Mouse (Mus musculus) lung, embryonic 16.5 days (tissue): ENCODE measurements around the gene Rasa2. TPM values are rescaled to one million over a fixed set of nuclear protein-coding genes. Genes with fewer than 3 reads are reported as not detected.
"Not testable (repeated sequence)": the region's sequence is repeated elsewhere in the genome, so short reads cannot be mapped to it uniquely, and the experiment has no call there.

ENCODE experiments used
- ATAC-seq: fragments of 200-750 bp; cut with Nextera tagmentation; 2 replicates; pipeline ENCODE4 v1.8.0; 2017; ENCODE audit warnings: low read depth, mild to moderate bottlenecking, moderate library complexity
- H3K27ac ChIP-seq: fragments of 300-500 bp; sonication (generic); 2 replicates; pipeline ENCODE4 v1.5.1; 2014; ENCODE audit warnings: mild to moderate bottlenecking, control low read depth, low read length
- H3K27me3 ChIP-seq: fragments of 300-500 bp; sonication (generic); 2 replicates; pipeline ENCODE4 v1.6.1; 2014; ENCODE audit warnings: low read depth, low read length, mixed read lengths; ENCODE audit not compliant: control insufficient read depth, insufficient read depth
- H3K36me3 ChIP-seq: fragments of 300-500 bp; sonication (generic); 2 replicates; pipeline ENCODE4 v1.6.1; 2014; ENCODE audit warnings: low read length; ENCODE audit not compliant: control insufficient read depth, insufficient read depth
- H3K4me1 ChIP-seq: fragments of 300-500 bp; sonication (generic); replicated peaks from 2 replicates; pipeline ENCODE4 v1.6.1; 2014; ENCODE audit warnings: low read length, mixed read lengths; ENCODE audit not compliant: control insufficient read depth, insufficient read depth
- H3K4me2 ChIP-seq: fragments of 300-500 bp; sonication (generic); 2 replicates; pipeline ENCODE4 v1.6.1; 2014; ENCODE audit warnings: low read depth, low read length, control low read depth
- H3K4me3 ChIP-seq: fragments of 300-500 bp; sonication (generic); 2 replicates; pipeline ENCODE4 v1.5.1; 2014; ENCODE audit warnings: mild to moderate bottlenecking, low read length, control low read depth
- H3K9ac ChIP-seq: fragments of 300-500 bp; sonication (generic); 2 replicates; pipeline ENCODE4 v1.6.1; 2014; ENCODE audit warnings: low read length, control low read depth
- H3K9me3 ChIP-seq: fragments of 300-500 bp; sonication (generic); 2 replicates; pipeline ENCODE4 v1.6.1; 2016; ENCODE audit warnings: low read length; ENCODE audit not compliant: control insufficient read depth
- WGBS: fragments of 180-500 bp; shearing (Covaris S2); extraction: QIAGEN DNeasy Blood & Tissue Kit; methylation state at CpG from one replicate; pipeline ENCODE4 v1.1.7; 2014; 5-methylcytosine and 5-hydroxymethylcytosine counted together
- polyA plus RNA-seq: library from polyadenylated mRNA; unstranded; fragments of >200 nt; fragmentation: Nextera tagmentation; extraction: Ambion mirVana; gene quantifications from 2 replicates; pipeline ENCODE4 v1.2.1, GENCODE M21; 2015

Gene Rasa2
- polyA plus RNA-seq: 15.3 and 18.9 TPM in 2 replicates

DNA sequence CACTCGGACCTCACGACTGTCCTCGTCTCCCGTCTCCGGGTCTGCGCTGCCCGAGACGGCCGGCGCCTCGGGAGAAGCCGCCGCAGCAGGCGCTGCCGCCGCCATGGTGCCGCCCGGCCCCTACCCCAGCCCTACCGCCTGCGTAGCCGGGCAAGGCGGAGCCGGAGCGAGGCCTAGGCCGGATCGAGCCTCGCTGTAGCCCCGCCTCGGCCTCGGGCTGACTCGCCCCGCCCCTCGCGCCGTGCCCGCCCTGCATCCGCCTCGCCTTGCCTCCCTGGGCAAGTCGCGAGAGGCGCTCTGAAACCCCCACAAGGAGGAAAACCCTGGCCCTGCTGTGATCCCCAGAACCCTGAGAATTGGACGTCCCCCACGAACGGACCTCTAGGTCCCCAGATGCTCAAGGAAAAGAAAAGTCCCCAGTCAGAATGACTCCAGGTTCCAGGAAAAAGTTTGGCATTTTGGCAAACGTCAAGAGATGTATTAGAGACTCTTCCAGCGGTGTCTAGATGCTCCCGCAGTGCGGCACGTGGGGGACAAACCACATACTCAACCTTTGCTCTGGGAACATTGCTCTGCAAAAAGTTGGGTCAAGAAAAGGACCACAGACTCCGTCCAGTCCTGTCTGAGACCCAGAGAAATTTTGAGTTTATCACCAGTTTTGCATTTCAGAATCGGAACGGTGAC, at the start of gene Rasa2:
Gene Rasa2 (minus strand): TSS at position 229 of the 684 bp plus-strand sequence.
- peak within 1 kb of the TSS; percentile 93 for H3K4me3 ChIP-seq
- H3K36me3 ChIP-seq: no peaks in the 10 kb centered on the region
- H3K9me3 ChIP-seq: no peaks in the 10 kb centered on the region
- H3K4me1 ChIP-seq: peaks cover 12% of the 10 kb centered on the region
- H3K27me3 ChIP-seq: no peaks in the 10 kb centered on the region
- H3K9ac ChIP-seq: peak within 1 kb of the TSS; percentile 97
- H3K27ac ChIP-seq: peak within 1 kb of the TSS; percentile 98
- ATAC-seq: peak; percentile 99
- WGBS: 2% methylated on average over 46 of the region's 52 CpGs
- H3K4me2 ChIP-seq: peak within 1 kb of the TSS; percentile 85

DNA sequence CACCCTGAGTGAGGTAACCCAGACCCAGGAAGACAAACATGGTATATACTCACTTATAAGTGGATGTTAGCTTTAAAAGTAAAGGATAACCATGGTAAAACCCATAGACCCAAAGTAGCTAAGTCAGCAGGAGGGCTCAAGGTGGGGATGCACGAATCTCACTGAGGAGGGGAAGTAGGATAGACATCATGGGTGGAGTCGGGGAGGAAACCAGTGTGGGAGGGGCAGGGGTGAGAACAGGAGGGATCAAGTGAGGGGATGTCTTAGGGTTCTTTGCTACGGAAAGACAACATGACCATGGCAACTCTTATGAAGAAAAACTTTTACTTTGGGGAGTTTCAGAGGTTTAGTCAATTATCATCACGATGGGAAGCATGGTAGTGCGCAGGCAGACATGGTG, 47.2 kb upstream of the Rasa2 start:
- H3K27ac ChIP-seq: no peak overlapping the region
- WGBS: 77% methylated on average over 5 of the region's 5 CpGs
- no peak for ATAC-seq
- H3K4me2 ChIP-seq: no peak overlapping the region
- no peak overlapping the region for H3K4me3 ChIP-seq
- H3K9ac ChIP-seq: no peak overlapping the region
- 0 out of 2 replicates have a peak, but pooled peaks cover under 1% of the 10 kb centered on the region for H3K36me3 ChIP-seq
- H3K4me1 ChIP-seq: no peaks in the 10 kb centered on the region
- no peaks in the 10 kb centered on the region for H3K9me3 ChIP-seq
- H3K27me3 ChIP-seq: no peaks in the 10 kb centered on the region

DNA sequence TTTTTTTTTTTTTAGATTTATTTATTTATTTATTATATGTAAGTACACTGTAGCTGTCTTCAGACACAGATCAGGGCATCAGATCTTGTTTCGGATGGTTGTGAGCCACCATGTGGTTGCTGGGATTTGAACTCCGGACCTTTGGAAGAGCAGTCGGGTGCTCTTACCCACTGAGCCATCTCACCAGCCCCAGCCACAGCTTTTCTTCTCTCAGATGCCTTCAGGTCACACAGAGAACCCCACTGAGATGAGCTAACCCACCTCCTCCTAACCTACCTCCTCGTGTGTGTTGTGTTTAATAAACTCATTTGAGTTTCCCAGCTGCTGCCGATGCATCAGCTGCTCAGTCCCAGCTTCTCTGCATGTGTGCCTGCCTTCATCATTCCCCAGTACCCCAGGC, 46.3 kb upstream of the Rasa2 start:
- WGBS: 80% methylated on average over 5 of the region's 5 CpGs
- H3K36me3 ChIP-seq, H3K4me3 ChIP-seq, H3K9ac ChIP-seq, H3K27ac ChIP-seq, H3K4me1 ChIP-seq, H3K9me3 ChIP-seq, H3K27me3 ChIP-seq, ATAC-seq, H3K4me2 ChIP-seq: not testable (repeated sequence)

DNA sequence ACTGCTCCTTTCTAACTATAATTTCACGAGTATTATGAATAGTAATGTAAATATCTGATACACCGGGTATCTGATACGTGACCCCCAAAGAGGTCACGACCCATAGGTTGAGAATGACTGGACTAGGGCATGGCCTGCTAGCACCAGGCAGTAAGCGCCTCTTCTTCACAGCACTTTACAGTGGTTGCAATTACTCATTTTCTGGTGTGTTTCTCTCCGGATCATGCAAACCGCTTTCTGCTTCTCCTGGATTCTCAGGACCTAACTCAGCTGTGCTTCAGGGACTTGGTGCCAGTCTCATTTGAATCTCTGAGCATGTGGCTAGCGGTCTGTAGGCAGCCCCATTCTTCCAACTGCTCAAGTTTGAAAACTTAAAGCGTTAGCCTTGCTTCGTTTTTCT, 45.3 kb upstream of the Rasa2 start:
- no peak overlapping the region for H3K27ac ChIP-seq
- no peaks in the 10 kb centered on the region for H3K27me3 ChIP-seq
- H3K4me2 ChIP-seq: no peak overlapping the region
- H3K36me3 ChIP-seq: no peaks in the 10 kb centered on the region
- H3K9ac ChIP-seq: no peak overlapping the region
- no peak for ATAC-seq
- H3K4me3 ChIP-seq: no peak overlapping the region
- H3K4me1 ChIP-seq: no peaks in the 10 kb centered on the region
- H3K9me3 ChIP-seq: no peaks in the 10 kb centered on the region
- 80% methylated on average over 10 of the region's 10 CpGs for WGBS

DNA sequence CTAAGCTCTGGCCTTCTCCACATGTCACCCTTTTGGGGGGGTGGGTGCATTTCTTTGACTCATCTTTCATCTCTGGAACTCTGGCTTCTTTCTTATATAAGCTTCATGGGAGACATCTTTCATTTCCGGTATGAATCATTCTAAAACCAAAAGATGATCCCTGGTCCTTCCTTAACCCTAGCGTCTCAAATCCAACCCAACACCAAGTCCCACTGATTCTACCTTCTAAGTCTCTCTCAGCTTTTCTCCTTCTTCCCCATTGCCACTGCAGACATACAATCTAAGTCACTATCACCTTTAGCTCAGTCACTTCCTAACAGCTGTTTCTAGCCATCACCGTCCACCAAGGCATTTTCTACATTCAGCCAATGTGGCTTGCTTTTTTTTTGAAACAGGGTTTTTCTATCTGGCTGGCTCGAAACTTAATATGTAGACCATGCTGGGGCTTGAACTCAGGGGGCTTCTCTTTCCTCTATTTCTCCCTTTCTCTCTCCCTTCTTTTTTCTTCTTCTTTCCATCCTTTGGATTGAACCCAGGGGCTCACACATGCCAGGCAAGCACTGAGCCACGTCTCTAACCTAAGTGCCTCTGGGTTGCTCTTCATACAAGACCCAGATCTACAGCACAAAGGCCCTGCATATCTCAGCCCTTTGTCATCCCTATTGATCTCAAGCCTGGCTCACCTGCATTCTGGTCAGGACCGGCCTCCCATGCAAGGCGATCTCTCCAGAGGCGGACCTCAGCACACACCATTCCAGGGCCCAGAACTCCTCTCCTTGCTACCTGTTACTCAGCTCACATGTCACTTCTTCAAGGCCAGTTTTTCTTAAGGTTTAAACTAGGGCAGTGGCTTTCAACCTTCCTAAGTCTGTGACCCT, 44.6 kb upstream of the Rasa2 start:
- H3K9me3 ChIP-seq: no peaks in the 10 kb centered on the region
- H3K9ac ChIP-seq: no peak overlapping the region
- H3K4me3 ChIP-seq: no peak overlapping the region
- ATAC-seq: no peak
- H3K36me3 ChIP-seq: no peaks in the 10 kb centered on the region
- no peaks in the 10 kb centered on the region for H3K27me3 ChIP-seq
- 78% methylated on average over 8 of the region's 8 CpGs for WGBS
- no peaks in the 10 kb centered on the region for H3K4me1 ChIP-seq
- no peak overlapping the region for H3K4me2 ChIP-seq
- no peak overlapping the region for H3K27ac ChIP-seq

DNA sequence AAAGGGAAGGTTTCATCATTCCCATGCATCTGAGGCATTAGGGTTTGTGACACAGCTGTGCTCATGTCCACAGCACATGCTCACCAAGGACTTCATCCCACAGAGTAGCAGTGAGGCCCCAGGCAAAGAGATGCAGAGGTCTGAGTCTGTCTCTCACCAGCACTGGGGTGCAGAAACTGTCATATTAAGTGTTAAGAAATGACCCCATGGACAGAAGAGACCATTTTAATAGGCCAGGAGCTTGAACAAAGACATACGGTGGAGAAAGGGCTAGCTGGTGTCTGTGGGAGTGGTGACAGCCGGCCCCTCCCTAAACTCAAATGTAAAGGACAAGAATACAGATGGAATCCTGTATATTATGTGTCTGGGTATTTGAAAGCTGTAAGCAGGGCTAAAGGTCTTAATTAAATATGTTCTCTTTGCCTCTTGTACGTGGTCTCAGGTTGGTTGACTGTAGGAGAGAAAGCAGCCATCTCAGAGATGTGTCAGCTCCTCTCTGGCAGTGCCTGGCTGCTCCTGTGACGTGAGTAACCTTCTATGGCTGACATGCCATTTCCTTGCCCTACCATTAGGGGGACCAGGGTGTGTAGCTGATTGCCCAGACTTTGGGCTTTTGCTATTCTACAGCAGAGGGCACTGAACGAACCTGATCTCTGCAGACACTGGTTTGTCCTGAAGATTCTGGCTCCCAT, 43.8 kb upstream of the Rasa2 start:
- Histone ChIP-seq H3K9me3 (no peaks in the 10 kb centered on the region), H3K4me1 (no peaks in the 10 kb centered on the region; the same call in 1 of the 2 replicates), H3K4me3 (no peak overlapping the region), H3K9ac (no peak overlapping the region), H3K36me3 (no peaks in the 10 kb centered on the region), H3K27ac (no peak overlapping the region), H3K27me3 (no peaks in the 10 kb centered on the region), H3K4me2 (no peak overlapping the region)
- ATAC-seq: peak; percentile 64
- 27% methylated on average over 5 of the region's 5 CpGs for WGBS

DNA sequence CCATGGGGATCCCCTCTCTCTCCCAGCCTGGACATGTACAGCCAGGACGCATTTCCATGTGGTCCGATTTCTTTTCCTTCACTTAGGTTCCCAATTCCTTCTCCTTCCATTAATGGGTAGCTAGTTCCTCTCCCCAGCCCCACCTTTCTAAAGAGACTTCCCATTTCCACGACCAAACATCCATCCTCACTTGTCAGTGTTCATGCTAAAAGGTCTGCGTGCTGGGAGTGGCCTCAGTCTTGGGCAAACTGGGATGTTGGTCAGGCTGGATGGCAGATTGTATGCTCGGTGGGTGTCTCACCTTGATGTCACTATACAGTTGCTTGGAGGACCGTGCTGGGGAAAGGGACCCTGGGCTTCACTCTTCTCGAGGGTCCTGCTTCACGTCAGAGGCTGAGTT, 42.9 kb upstream of the Rasa2 start:
- Histone ChIP-seq H3K4me1 (no peaks in the 10 kb centered on the region; the same call in 1 of the 2 replicates), H3K4me3 (no peak overlapping the region), H3K9ac (no peak overlapping the region), H3K27ac (no peak overlapping the region), H3K27me3 (no peaks in the 10 kb centered on the region), H3K36me3 (no peaks in the 10 kb centered on the region), H3K4me2 (no peak overlapping the region), H3K9me3 (no peaks in the 10 kb centered on the region)
- WGBS: 86% methylated on average over 8 of the region's 8 CpGs
- no peak for ATAC-seq

DNA sequence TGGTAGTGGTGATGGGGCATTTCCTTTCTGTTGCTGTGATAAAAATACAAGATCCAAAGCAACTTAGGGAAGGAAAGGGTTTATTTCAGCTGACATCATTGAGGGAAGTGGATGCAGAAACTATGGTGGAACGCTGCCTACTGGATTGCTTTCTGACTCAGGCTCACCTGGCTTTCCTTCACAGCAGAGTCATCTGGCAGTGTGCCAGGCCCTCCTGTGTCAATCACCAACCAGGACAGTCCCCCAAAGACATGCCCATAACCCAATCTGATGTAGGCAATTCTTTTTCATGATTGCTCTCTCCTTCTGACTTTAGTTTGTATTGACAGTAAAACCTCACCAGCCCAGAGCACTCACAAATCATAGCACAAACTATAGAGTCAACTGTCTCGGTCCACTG, 41.0 kb upstream of the Rasa2 start:
- Histone ChIP-seq H3K4me3 (no peak overlapping the region), H3K9me3 (no peaks in the 10 kb centered on the region), H3K27me3 (no peaks in the 10 kb centered on the region), H3K4me1 (no peaks in the 10 kb centered on the region; the same call in 1 of the 2 replicates), H3K4me2 (no peak overlapping the region), H3K9ac (no peak overlapping the region), H3K27ac (no peak overlapping the region), H3K36me3 (no peaks in the 10 kb centered on the region)
- ATAC-seq: no peak
- 70% methylated on average over 2 of the region's 2 CpGs for WGBS

DNA sequence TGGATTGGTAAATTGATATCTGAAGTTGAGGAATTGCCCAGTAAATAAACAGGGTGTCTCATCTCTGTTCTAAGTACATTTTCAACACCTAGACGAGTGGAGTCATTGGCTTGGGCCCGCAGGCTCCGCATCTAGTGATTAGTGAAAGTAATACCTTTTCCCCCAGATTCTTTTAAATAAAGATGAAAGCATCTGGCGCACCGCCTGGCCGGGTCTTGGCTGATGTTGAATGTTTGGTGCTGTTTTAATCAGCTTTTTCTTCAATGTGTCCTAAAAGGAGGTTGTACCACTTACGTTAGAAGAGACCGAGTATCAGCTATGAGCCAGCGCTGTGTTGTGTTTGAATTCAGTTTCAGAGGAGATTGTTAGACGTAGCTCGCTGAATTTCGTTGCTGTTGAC, 39.8 kb upstream of the Rasa2 start:
- H3K36me3 ChIP-seq: no peaks in the 10 kb centered on the region
- no peak for ATAC-seq
- no peaks in the 10 kb centered on the region for H3K9me3 ChIP-seq
- H3K4me2 ChIP-seq: no peak overlapping the region
- no peaks in the 10 kb centered on the region; the same call in 1 of the 2 replicates for H3K4me1 ChIP-seq
- no peak overlapping the region for H3K9ac ChIP-seq
- no peak overlapping the region for H3K4me3 ChIP-seq
- WGBS: 82% methylated on average over 12 of the region's 12 CpGs
- H3K27me3 ChIP-seq: no peaks in the 10 kb centered on the region
- H3K27ac ChIP-seq: no peak overlapping the region
